Mouse (Mus musculus): ENCODE results near the gene Kcnk12. TPM values are rescaled to one million over a fixed set of nuclear protein-coding genes. Genes with fewer than 3 reads are reported as not detected.

The Kcnk12 gene
- polyA plus RNA-seq, 1 experiment from 2014 or later = 0.32 TPM

Other genes starting within 250 kb of the Kcnk12 start
- 6.6 and 7.4 TPM in 2 replicates for gene Epcam, start 162.0 kb downstream of the Kcnk12 start, polyA plus RNA-seq (2016; fragmentation: Nextera tagmentation; extraction: Ambion mirVana)
- 89.8 and 91.9 TPM in 2 replicates for gene Msh2, start 125.7 kb downstream of the Kcnk12 start, polyA plus RNA-seq (2016; fragmentation: Nextera tagmentation; extraction: Ambion mirVana)
- gene Rpl36-ps4, start 123.0 kb upstream of the Kcnk12 start, polyA plus RNA-seq (2016; fragmentation: Nextera tagmentation; extraction: Ambion mirVana) = not detected in 2 replicates
- gene Msh6, start 177.1 kb upstream of the Kcnk12 start, polyA plus RNA-seq (2016; fragmentation: Nextera tagmentation; extraction: Ambion mirVana) = 51.4 and 52.2 TPM in 2 replicates

Data from neural tube, embryonic 12.5 days (tissue).